Mouse (Mus musculus) liver, embryonic 14.5 days (tissue): ENCODE data around the gene Hid1. TPM values are rescaled to one million over a fixed set of nuclear protein-coding genes. Genes with fewer than 3 reads are reported as not detected.
A peak's percentile ranks its signal among the peaks of the same experiment; 100 is the strongest.

Experiments used
- ATAC-seq: fragments of 200-750 bp; cut with Nextera tagmentation; 2 replicates; pipeline ENCODE4 v1.8.0; 2017; ENCODE audit warnings: moderate number of reproducible peaks, mild to moderate bottlenecking, moderate library complexity; ENCODE audit not compliant: insufficient read depth
- DNase-seq, 3 experiments: peaks; one replicate each; pipeline ENCODE4 v3.0.0-alpha.2; 2012 to 2013; ENCODE audit warnings: low read depth in 3 of 3, low spot score in 3 of 3
- H3K27ac ChIP-seq: fragments of 300-500 bp; sonication (generic); 2 replicates; pipeline ENCODE4 v1.5.1; 2014; ENCODE audit warnings: moderate library complexity, mild to moderate bottlenecking, control low read depth, inconsistent platforms
- H3K27me3 ChIP-seq: fragments of 300-500 bp; sonication (generic); 2 replicates; pipeline ENCODE4 v1.6.1; 2014; ENCODE audit warnings: mild to moderate bottlenecking, low read length, moderate library complexity; ENCODE audit not compliant: control insufficient read depth, insufficient read depth
- H3K36me3 ChIP-seq: fragments of 300-500 bp; sonication (generic); replicated peaks from 2 replicates; pipeline ENCODE4 v1.6.1; 2014; ENCODE audit warnings: low read depth; ENCODE audit not compliant: control insufficient read depth, insufficient read depth
- H3K4me1 ChIP-seq, 2 experiments: fragments of 200-500 bp in 1 of 2; fragments of 300-500 bp in 1 of 2; sonication (generic) in 1 of 2; replicated peaks; 2 replicates each; pipeline ENCODE4 v1.6.1; 2012 to 2014; ENCODE audit warnings: antibody characterized with exemption in 1 of 2, inconsistent platforms in 1 of 2, low read length in 1 of 2; ENCODE audit not compliant: control insufficient read depth in 2 of 2, insufficient read depth in 2 of 2
- H3K4me2 ChIP-seq: fragments of 300-500 bp; sonication (generic); 2 replicates; pipeline ENCODE4 v1.6.1; 2014; ENCODE audit warnings: low read depth, mild to moderate bottlenecking, control low read depth, moderate library complexity
- H3K4me3 ChIP-seq, 2 experiments: fragments of 200-500 bp in 1 of 2; fragments of 300-500 bp in 1 of 2; sonication (generic) in 1 of 2; 2 replicates each; pipeline ENCODE4 v1.5.1; 2012 to 2014; ENCODE audit warnings: low read depth in 2 of 2, low read length in 2 of 2, mild to moderate bottlenecking in 2 of 2, control low read depth in 1 of 2, inconsistent platforms in 1 of 2, moderate library complexity in 1 of 2; ENCODE audit not compliant: insufficient read depth in 1 of 2
- H3K9ac ChIP-seq: fragments of 300-500 bp; sonication (generic); replicated peaks from 2 replicates; pipeline ENCODE4 v1.6.1; 2014; ENCODE audit warnings: mild to moderate bottlenecking, control low read depth, moderate library complexity
- H3K9me3 ChIP-seq: fragments of 300-500 bp; sonication (generic); 2 replicates; pipeline ENCODE4 v1.6.1; 2016; ENCODE audit warnings: low read length, mixed read lengths; ENCODE audit not compliant: control insufficient read depth
- CTCF ChIP-seq: IDR thresholded peaks from 2 replicates; pipeline ENCODE4 v1.5.1; 2016; ENCODE audit warnings: antibody characterized with exemption, low read depth, control low read depth
- EP300 ChIP-seq: IDR thresholded peaks from 2 replicates; pipeline ENCODE4 v1.6.1; 2016; ENCODE audit warnings: antibody characterized with exemption, low read depth
- WGBS: fragments of 180-500 bp; shearing (Covaris S2); extraction: QIAGEN DNeasy Blood & Tissue Kit; methylation state at CpG from one replicate; pipeline ENCODE4 v1.1.7; 2014; ENCODE audit not compliant: insufficient replicate concordance; 5-methylcytosine and 5-hydroxymethylcytosine counted together
- polyA plus RNA-seq, 2 experiments: library from polyadenylated mRNA; depleted of rRNA in 1 of 2; stranded (reverse) in 1 of 2; unstranded in 1 of 2; fragments of >200 nt; fragmentation: Nextera tagmentation in 1 of 2; extraction: Ambion mirVana in 1 of 2; gene quantifications; 2 replicates each; pipeline versions ENCODE4 v1.2.1 to v1.2.3; 2012 to 2014

The Hid1 gene
- polyA plus RNA-seq, 2 experiments: 0.50 to 0.59 TPM

DNA sequence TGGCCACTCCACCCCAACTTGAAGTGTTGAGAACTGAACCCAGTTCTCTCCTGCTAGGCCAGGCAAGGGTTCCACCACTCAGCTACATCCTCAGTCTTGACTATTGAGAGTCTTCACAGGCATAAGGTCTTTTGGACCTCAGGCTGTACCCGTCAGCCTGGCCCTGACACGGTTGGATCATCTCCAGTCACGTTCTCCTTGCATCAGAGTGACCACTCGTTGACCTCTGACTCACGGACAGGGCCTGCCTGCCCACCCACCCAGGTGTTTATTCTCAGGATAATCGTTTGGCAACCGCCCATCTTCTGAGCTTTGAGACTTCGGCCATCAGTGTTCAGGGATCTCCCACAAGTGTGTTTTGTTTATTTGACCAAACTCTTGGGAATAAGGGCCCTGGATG, 64.4 kb downstream of the Hid1 start:
- H3K9me3 ChIP-seq: no peaks in the 10 kb centered on the region
- ATAC-seq (no peak), DNase-seq (no peak)
- no peak overlapping the region for H3K27ac ChIP-seq
- no peak overlapping the region for H3K4me2 ChIP-seq
- peaks cover under 1% of the 10 kb centered on the region; the same call in 1 of the 2 replicates for H3K27me3 ChIP-seq
- TF ChIP-seq EP300 (no peak), CTCF (no peak)
- no peaks in the 10 kb centered on the region for H3K4me1 ChIP-seq
- H3K9ac ChIP-seq: no peak overlapping the region
- H3K36me3 ChIP-seq: no peaks in the 10 kb centered on the region
- H3K4me3 ChIP-seq: no peak overlapping the region
- WGBS: 47% methylated on average over 8 of the region's 8 CpGs

DNA sequence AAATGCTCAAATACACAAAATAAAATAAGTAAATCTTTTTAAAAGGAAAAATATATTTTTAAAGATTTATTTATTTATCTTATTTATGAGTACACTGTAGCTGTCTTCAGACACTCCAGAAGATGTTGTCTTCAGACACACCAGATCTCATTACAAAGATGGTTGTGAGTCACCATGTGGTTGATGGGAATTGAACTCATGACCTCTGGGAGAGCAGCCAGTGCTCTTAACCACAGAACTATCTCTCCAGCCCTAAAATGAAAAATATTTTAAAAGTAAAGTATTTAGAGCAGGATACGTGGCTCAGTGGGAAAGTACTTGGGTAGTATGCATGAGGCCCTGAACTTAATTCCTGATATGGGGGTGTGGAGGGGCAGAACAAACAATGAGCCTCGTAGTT, 66.2 kb downstream of the Hid1 start:
- ATAC-seq: no peak
- H3K27ac ChIP-seq: no peak overlapping the region

DNA sequence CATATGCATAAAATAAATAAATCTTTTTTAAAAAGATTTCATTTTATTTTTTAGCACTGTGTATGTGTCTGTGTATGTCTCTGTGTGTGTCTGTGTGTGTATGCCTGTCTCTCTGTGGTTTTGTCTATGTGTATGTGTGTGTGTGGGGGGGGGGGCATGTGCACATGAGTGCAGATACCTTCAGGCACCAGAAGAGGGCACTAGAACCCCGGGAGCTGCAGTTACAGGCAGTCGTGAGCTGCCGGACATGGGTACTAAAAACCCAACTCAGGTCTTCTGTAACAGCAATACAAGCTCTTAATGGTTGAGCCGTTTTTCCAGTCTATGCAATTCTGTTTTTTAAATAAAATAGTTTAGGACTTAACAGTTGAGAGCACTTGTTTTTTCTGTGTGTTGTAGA, 66.8 kb downstream of the Hid1 start:
- ATAC-seq: no peak
- H3K36me3 ChIP-seq: no peaks in the 10 kb centered on the region
- no peaks in the 10 kb centered on the region for H3K9me3 ChIP-seq
- TF ChIP-seq CTCF (0 out of 2 replicates have a peak, but pooled peaks have one; percentile 27), EP300 (no peak)
- WGBS: 66% methylated on average over 4 of the region's 4 CpGs
- H3K4me3 ChIP-seq: no peak overlapping the region
- no peaks in the 10 kb centered on the region for H3K4me1 ChIP-seq
- H3K4me2 ChIP-seq: no peak overlapping the region
- peaks cover 16% of the 10 kb centered on the region for H3K27me3 ChIP-seq
- H3K9ac ChIP-seq: no peak overlapping the region
- no peak overlapping the region for H3K27ac ChIP-seq
- DNase-seq: no peak

More for the DNA sequence above, 66.2 kb downstream of the Hid1 start:
- H3K4me2 ChIP-seq: no peak overlapping the region
- no peak for TF ChIP-seq CTCF
- no peak for TF ChIP-seq EP300
- no peaks in the 10 kb centered on the region for H3K9me3 ChIP-seq
- peaks cover 16% of the 10 kb centered on the region for H3K27me3 ChIP-seq
- 63% methylated on average over 2 of the region's 2 CpGs for WGBS
- no peak overlapping the region for H3K9ac ChIP-seq
- no peaks in the 10 kb centered on the region for H3K36me3 ChIP-seq
- H3K4me3 ChIP-seq: no peak overlapping the region
- no peaks in the 10 kb centered on the region for H3K4me1 ChIP-seq
- no peak for DNase-seq

DNA sequence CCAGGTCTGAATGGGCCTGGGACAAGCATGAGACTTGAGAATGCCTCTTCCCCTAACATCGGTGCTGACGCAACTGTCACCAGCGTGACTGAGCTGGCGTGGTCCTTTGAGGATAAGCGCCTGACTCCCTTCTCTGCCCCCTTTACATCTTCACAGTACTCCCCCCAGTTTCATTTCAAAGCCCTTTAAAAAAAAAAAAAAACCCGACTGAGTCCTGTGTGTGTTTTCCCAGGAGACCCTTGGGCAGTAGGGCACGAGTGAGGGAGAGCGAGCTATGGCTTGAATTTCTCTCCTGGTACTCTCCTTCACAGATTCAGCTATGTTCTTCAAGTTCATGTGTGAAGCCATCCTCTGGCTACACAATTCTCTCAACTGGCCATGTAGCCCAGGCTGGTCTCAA, 69.4 kb downstream of the Hid1 start:
- Histone ChIP-seq H3K9me3 (no peaks in the 10 kb centered on the region), H3K4me3 (no peak overlapping the region), H3K27me3 (peaks cover 16% of the 10 kb centered on the region), H3K36me3 (no peaks in the 10 kb centered on the region), H3K9ac (no peak overlapping the region), H3K27ac (no peak overlapping the region), H3K4me1 (no peaks in the 10 kb centered on the region), H3K4me2 (no peak overlapping the region)
- DNase-seq (no peak), ATAC-seq (no peak)
- WGBS: 50% methylated on average over 8 of the region's 8 CpGs
- TF ChIP-seq EP300: no peak

Other genes starting within 250 kb of the Hid1 start
- gene Cd300lf, start 233.8 kb downstream of the Hid1 start, polyA plus RNA-seq (2012; rRNA removed): 1.5 and 1.6 TPM in 2 replicates
- 0.97 and 1.1 TPM in 2 replicates for gene Cd300lf, start 233.8 kb downstream of the Hid1 start, polyA plus RNA-seq (2014; fragmentation: Nextera tagmentation; extraction: Ambion mirVana)
- gene Slc9a3r1, start 204.4 kb downstream of the Hid1 start, polyA plus RNA-seq (2012; rRNA removed): 37.9 and 41.4 TPM in 2 replicates
- gene Slc9a3r1, start 204.4 kb downstream of the Hid1 start, polyA plus RNA-seq (2014; fragmentation: Nextera tagmentation; extraction: Ambion mirVana): 49.6 and 58.3 TPM in 2 replicates
- 1.7 and 2.1 TPM in 2 replicates for gene Tmem104, start 180.3 kb downstream of the Hid1 start, polyA plus RNA-seq (2012; rRNA removed)
- gene Tmem104, start 180.3 kb downstream of the Hid1 start, polyA plus RNA-seq (2014; fragmentation: Nextera tagmentation; extraction: Ambion mirVana): 4.0 and 4.1 TPM in 2 replicates
- gene Nat9, start 179.9 kb downstream of the Hid1 start, polyA plus RNA-seq (2012; rRNA removed): 6.0 and 7.7 TPM in 2 replicates
- gene Nat9, start 179.9 kb downstream of the Hid1 start, polyA plus RNA-seq (2014; fragmentation: Nextera tagmentation; extraction: Ambion mirVana): 8.2 and 8.5 TPM in 2 replicates
- 0.17 and 0.21 TPM in 2 replicates for gene Grin2c, start 100.5 kb downstream of the Hid1 start, polyA plus RNA-seq (2012; rRNA removed)
- 0.05 TPM in 1 of 2 replicates, not detected in the other for gene Grin2c, start 100.5 kb downstream of the Hid1 start, polyA plus RNA-seq (2014; fragmentation: Nextera tagmentation; extraction: Ambion mirVana)
- 11.9 and 13.7 TPM in 2 replicates for gene Fdxr, start 90.7 kb downstream of the Hid1 start, polyA plus RNA-seq (2012; rRNA removed)
- gene Fdxr, start 90.7 kb downstream of the Hid1 start, polyA plus RNA-seq (2014; fragmentation: Nextera tagmentation; extraction: Ambion mirVana): 12.3 and 13.3 TPM in 2 replicates
- gene Fads6, start 70.1 kb downstream of the Hid1 start, polyA plus RNA-seq (2012; rRNA removed): 6.6 and 6.7 TPM in 2 replicates
- gene Fads6, start 70.1 kb downstream of the Hid1 start, polyA plus RNA-seq (2014; fragmentation: Nextera tagmentation; extraction: Ambion mirVana): 2.8 TPM in 2 replicates
- gene Otop2, start 60.6 kb downstream of the Hid1 start, polyA plus RNA-seq (2012; rRNA removed): not detected in 2 replicates
- gene Otop2, start 60.6 kb downstream of the Hid1 start, polyA plus RNA-seq (2014; fragmentation: Nextera tagmentation; extraction: Ambion mirVana): not detected in 2 replicates
- gene Ush1g, start 45.7 kb downstream of the Hid1 start, polyA plus RNA-seq (2012; rRNA removed): 0.04 and 0.06 TPM in 2 replicates
- 0.06 and 0.16 TPM in 2 replicates for gene Ush1g, start 45.7 kb downstream of the Hid1 start, polyA plus RNA-seq (2014; fragmentation: Nextera tagmentation; extraction: Ambion mirVana)
- not detected in 2 replicates for gene Otop3, start 33.0 kb downstream of the Hid1 start, polyA plus RNA-seq (2012; rRNA removed)
- not detected in 2 replicates for gene Otop3, start 33.0 kb downstream of the Hid1 start, polyA plus RNA-seq (2014; fragmentation: Nextera tagmentation; extraction: Ambion mirVana)
- gene Cdr2l, start 14.2 kb upstream of the Hid1 start, polyA plus RNA-seq (2012; rRNA removed): 1.5 and 1.7 TPM in 2 replicates
- 0.86 and 1.0 TPM in 2 replicates for gene Cdr2l, start 14.2 kb upstream of the Hid1 start, polyA plus RNA-seq (2014; fragmentation: Nextera tagmentation; extraction: Ambion mirVana)
- gene Mrpl58, start 36.0 kb upstream of the Hid1 start, polyA plus RNA-seq (2012; rRNA removed): 37.8 and 49.2 TPM in 2 replicates
- 86.5 and 90.7 TPM in 2 replicates for gene Mrpl58, start 36.0 kb upstream of the Hid1 start, polyA plus RNA-seq (2014; fragmentation: Nextera tagmentation; extraction: Ambion mirVana)
- 212 and 334 TPM in 2 replicates for gene Atp5h, start 52.2 kb upstream of the Hid1 start, polyA plus RNA-seq (2012; rRNA removed)
- gene Atp5h, start 52.2 kb upstream of the Hid1 start, polyA plus RNA-seq (2014; fragmentation: Nextera tagmentation; extraction: Ambion mirVana): 616 and 620 TPM in 2 replicates
- 5.3 and 5.8 TPM in 2 replicates for gene Kctd2, start 52.4 kb upstream of the Hid1 start, polyA plus RNA-seq (2012; rRNA removed)
- gene Kctd2, start 52.4 kb upstream of the Hid1 start, polyA plus RNA-seq (2014; fragmentation: Nextera tagmentation; extraction: Ambion mirVana): 5.2 and 5.6 TPM in 2 replicates
- 0.07 and 0.10 TPM in 2 replicates for gene Trim80, start 72.8 kb upstream of the Hid1 start, polyA plus RNA-seq (2012; rRNA removed)
- gene Trim80, start 72.8 kb upstream of the Hid1 start, polyA plus RNA-seq (2014; fragmentation: Nextera tagmentation; extraction: Ambion mirVana): 0.06 and 0.13 TPM in 2 replicates
- gene Slc16a5, start 94.7 kb upstream of the Hid1 start, polyA plus RNA-seq (2012; rRNA removed): 0.02 TPM in 2 replicates
- gene Slc16a5, start 94.7 kb upstream of the Hid1 start, polyA plus RNA-seq (2014; fragmentation: Nextera tagmentation; extraction: Ambion mirVana): 0.05 TPM in 1 of 2 replicates, not detected in the other
- gene Armc7, start 107.9 kb upstream of the Hid1 start, polyA plus RNA-seq (2012; rRNA removed): 2.1 and 2.2 TPM in 2 replicates
- 2.0 and 2.2 TPM in 2 replicates for gene Armc7, start 107.9 kb upstream of the Hid1 start, polyA plus RNA-seq (2014; fragmentation: Nextera tagmentation; extraction: Ambion mirVana)
- gene Nt5c, start 124.1 kb upstream of the Hid1 start, polyA plus RNA-seq (2012; rRNA removed): 27.8 and 31.9 TPM in 2 replicates
- gene Nt5c, start 124.1 kb upstream of the Hid1 start, polyA plus RNA-seq (2014; fragmentation: Nextera tagmentation; extraction: Ambion mirVana): 50.7 and 50.9 TPM in 2 replicates
- 138 and 151 TPM in 2 replicates for gene Jpt1, start 146.6 kb upstream of the Hid1 start, polyA plus RNA-seq (2012; rRNA removed)
- 233 and 256 TPM in 2 replicates for gene Jpt1, start 146.6 kb upstream of the Hid1 start, polyA plus RNA-seq (2014; fragmentation: Nextera tagmentation; extraction: Ambion mirVana)
- gene Sumo2, start 168.5 kb upstream of the Hid1 start, polyA plus RNA-seq (2012; rRNA removed): 161 and 198 TPM in 2 replicates
- 393 and 406 TPM in 2 replicates for gene Sumo2, start 168.5 kb upstream of the Hid1 start, polyA plus RNA-seq (2014; fragmentation: Nextera tagmentation; extraction: Ambion mirVana)
- gene Nup85, start 196.7 kb upstream of the Hid1 start, polyA plus RNA-seq (2012; rRNA removed): 96.0 and 109 TPM in 2 replicates
- 118 and 125 TPM in 2 replicates for gene Nup85, start 196.7 kb upstream of the Hid1 start, polyA plus RNA-seq (2014; fragmentation: Nextera tagmentation; extraction: Ambion mirVana)
- 16.2 and 24.1 TPM in 2 replicates for gene Mrps7, start 236.2 kb upstream of the Hid1 start, polyA plus RNA-seq (2012; rRNA removed)
- gene Mrps7, start 236.2 kb upstream of the Hid1 start, polyA plus RNA-seq (2014; fragmentation: Nextera tagmentation; extraction: Ambion mirVana): 52.6 and 53.3 TPM in 2 replicates
- gene Gga3, start 236.3 kb upstream of the Hid1 start, polyA plus RNA-seq (2012; rRNA removed): 9.2 and 17.2 TPM in 2 replicates
- gene Gga3, start 236.3 kb upstream of the Hid1 start, polyA plus RNA-seq (2014; fragmentation: Nextera tagmentation; extraction: Ambion mirVana): 6.4 and 7.2 TPM in 2 replicates
- 21.1 and 25.6 TPM in 2 replicates for gene Mif4gd, start 245.2 kb upstream of the Hid1 start, polyA plus RNA-seq (2012; rRNA removed)
- gene Mif4gd, start 245.2 kb upstream of the Hid1 start, polyA plus RNA-seq (2014; fragmentation: Nextera tagmentation; extraction: Ambion mirVana): 24.3 and 25.6 TPM in 2 replicates